Mouse (Mus musculus) layer of hippocampus, postnatal 14 days (tissue): ENCODE results near the gene Prp2. TPM values are rescaled to one million over a fixed set of nuclear protein-coding genes. Genes with fewer than 3 reads are reported as not detected.
"Not testable (repeated sequence)": the region's sequence is repeated elsewhere in the genome, so short reads cannot be mapped to it uniquely, and the experiment has no call there.

Experiments used
- DNase-seq, 2 experiments: peaks; one replicate each; pipeline ENCODE4 v3.0.0; 2021 to 2022; ENCODE audit warnings: low spot score in 2 of 2, mixed read lengths in 1 of 2
- long read RNA-seq, 2 experiments: library from polyadenylated mRNA; stranded (forward); transcript quantifications; one replicate each; pipeline ENCODE4 v2.0.0; 2021
- total RNA-seq, 2 experiments: library from RNA; stranded (reverse); gene quantifications; 2 replicates each; pipeline ENCODE4 v1.2.3; 2021

The Prp2 gene
- total RNA-seq = not detected
- long read RNA-seq, experiment 1 = 0 reads
- long read RNA-seq, experiment 2 = 0 reads

GRCm38 (mm10) chr6:132595613-132596012 is at the start of gene Prp2:
Gene Prp2, plus strand, starts transcription at chr6:132595913.
- not testable (repeated sequence) for DNase-seq

- DNase-seq = not testable (repeated sequence)
These were observed 26.2 kb upstream of the Prp2 start, which contains the start of gene Prh1 for GRCm38 (mm10) chr6:132569509-132569908. Gene Prh1, plus strand, starts transcription at chr6:132569809.

GRCm38 (mm10) chr6:132649399-132649798 is 53.7 kb downstream of the Prp2 start:
- DNase-seq = peak in 1 of 2 experiments; percentile 1

Other genes starting within 250 kb of the Prp2 start
- gene Gm8882, start 231.8 kb upstream of the Prp2 start, total RNA-seq = not detected
- not detected for gene Prh1, start 26.1 kb upstream of the Prp2 start, total RNA-seq
- not detected for gene A630073D07Rik, start 55.6 kb downstream of the Prp2 start, total RNA-seq
- gene Tas2r120, start 61.0 kb downstream of the Prp2 start, total RNA-seq = not detected
- gene Tas2r121, start 105.1 kb downstream of the Prp2 start, total RNA-seq = not detected
- not detected for gene Tas2r122, start 116.0 kb downstream of the Prp2 start, total RNA-seq
- gene Tas2r115, start 142.1 kb downstream of the Prp2 start, total RNA-seq = not detected
- gene Tas2r124, start 158.8 kb downstream of the Prp2 start, total RNA-seq = not detected
- gene Tas2r102, start 166.2 kb downstream of the Prp2 start, total RNA-seq = not detected
- gene Tas2r136, start 182.2 kb downstream of the Prp2 start, total RNA-seq = not detected
- gene Tas2r117, start 206.9 kb downstream of the Prp2 start, total RNA-seq = not detected